Mouse (Mus musculus) c-Kit-positive CD71-positive TER-119-negative erythroid progenitor cells, embryonic 14.5 days (primary cell): ENCODE data around the gene Slirp.
A peak's percentile ranks its signal among the peaks of the same experiment; 100 is the strongest.

Experiments used
- DNase-seq: peaks from one replicate; pipeline ENCODE4 v3.0.0-alpha.2; 2013; ENCODE audit warnings: low read depth

Slirp gene

GRCm38 (mm10) chr12:87443700-87444122 lies at the start of gene Slirp, which contains the start of gene Alkbh1:
Gene Slirp (plus strand): TSS chr12:87443896.
Gene Alkbh1 (minus strand): TSS chr12:87444017.
- peak; percentile 85 for DNase-seq

GRCm38 (mm10) chr12:87394316-87394715 lies 49.4 kb upstream of the Slirp start:
- DNase-seq, result no peak

- DNase-seq, result no peak
Measured at GRCm38 (mm10) chr12:87397126-87397525, 46.6 kb upstream of the Slirp start.

- no peak for DNase-seq
Measured at GRCm38 (mm10) chr12:87397811-87398417, 45.8 kb upstream of the Slirp start.

DNA sequence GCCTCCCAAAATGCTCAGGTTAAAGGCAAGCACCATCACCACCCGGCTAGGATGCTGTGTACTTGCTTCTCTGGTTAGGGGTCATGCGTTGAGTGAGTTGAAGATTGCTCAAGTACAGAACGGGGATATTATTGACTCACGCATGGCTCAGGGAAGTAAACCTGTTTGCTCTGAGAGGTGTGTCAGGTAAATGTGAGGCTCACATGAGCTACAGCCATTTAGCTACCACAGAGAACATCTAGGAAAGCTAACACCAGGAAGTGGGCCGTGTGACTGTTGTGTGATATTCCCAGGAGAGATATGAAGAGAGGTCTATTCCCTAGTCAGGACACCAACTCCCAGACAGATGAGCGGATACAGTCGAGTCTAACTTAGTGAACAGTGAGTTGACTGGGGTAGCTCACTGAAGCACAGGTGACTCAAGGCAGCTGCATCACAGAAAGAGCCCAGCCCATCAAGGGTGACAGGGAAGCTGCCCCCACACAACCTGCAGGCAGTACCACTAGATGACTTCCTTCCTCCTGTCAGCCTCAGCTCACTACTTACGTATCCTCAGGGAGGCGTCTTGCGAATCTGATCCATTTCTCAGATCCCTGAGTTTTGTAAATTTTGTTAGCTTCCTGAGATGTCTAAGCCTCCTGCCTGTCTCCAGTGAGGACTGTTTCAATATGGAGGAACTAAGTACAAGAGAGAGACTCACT lies 44.4 kb upstream of the Slirp start:
- no peak for DNase-seq

DNA sequence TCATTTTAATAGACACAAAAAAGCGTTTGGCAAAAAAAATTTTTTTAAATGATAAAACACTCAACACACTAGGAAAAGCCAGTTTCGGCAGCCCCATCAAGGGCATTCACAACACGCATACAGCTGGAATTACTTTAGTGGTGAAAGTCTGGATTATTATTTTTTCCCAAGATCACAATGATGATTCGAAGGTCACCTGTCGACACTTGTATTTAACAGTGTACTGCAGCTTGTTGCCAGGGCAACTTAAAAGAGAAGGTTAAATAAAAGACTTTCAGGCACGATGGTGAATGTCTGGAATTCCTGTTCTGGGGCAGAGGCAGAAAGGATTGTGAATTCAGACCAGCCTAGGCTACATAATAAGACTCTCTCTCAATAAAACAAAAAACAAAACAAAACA lies 41.8 kb upstream of the Slirp start:
- no peak for DNase-seq

- DNase-seq, result no peak
Measured at GRCm38 (mm10) chr12:87405165-87405564, 38.5 kb upstream of the Slirp start.

DNA sequence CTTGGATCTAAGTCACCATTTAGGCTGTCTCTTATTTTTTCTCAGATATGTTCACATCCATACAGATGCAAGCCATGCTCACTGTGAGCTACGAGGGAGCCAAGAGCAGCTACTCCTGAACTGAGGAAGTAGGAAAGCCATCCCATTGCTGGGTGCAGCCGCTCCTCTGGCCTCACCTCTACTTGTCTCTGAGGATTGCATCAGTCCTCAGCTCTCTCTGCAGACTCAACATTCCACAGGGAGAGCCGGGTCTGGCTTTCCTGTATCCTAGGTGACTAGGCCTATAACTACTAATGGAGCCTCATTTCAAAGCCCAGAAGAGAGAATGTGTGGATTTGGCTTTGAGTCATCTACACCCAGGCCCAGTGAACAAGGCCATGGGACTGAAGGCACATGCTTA lies 38.0 kb upstream of the Slirp start:
- no peak for DNase-seq

- DNase-seq, result no peak
Measured at GRCm38 (mm10) chr12:87407869-87408605, 35.7 kb upstream of the Slirp start.

DNA sequence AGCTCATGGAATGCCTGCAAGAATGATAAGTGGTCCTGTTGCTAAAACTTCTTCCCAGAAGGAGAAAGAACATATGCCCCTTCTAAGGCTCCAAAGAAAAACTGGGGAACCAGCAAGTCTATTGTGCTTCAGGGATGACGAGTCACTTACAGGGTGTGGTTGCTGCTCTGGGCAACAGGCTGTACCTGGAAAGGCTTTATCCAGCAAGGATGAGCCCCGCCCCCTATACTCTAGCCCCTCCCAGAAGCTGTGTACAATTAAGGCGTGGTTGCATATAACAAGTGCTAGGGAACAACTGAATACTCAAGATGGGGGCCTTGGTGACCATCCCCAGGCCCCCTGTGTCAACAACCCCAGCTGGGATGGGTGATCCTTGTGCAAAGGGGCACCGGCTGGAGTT lies 34.6 kb upstream of the Slirp start:
- no peak for DNase-seq

- no peak for DNase-seq
Measured at GRCm38 (mm10) chr12:87410999-87411398, 32.7 kb upstream of the Slirp start.

DNA sequence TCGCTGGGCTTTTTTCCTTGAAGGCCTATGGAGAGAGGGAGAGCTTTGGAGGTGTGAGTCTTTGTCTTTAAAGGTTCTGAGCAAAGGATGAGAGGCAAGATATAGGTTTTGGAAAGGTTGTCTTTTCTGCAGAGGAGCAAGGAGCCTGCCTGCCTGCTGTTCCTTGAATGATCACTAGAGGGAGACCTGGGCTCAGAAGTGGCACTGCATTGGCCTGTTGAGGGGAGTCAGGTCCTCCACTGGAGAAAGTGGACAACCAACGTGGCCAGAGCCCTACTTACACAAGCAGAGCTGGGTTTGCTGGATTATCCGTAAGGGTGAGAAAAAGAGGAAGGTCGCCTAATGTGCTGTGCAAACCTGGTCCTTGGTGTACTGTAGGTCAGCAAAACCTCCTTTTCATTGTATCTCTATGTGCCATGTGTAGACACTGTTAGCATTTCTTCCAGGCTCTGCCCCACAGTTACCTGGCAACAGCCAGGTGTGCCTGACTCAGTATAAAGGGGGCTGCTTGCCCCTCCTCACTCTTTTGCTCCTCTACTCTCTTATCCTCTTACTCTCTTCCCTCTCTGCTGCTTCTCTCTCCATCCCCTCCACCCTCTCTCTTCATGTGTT lies 30.4 kb upstream of the Slirp start:
- DNase-seq, result peak; percentile 46

DNA sequence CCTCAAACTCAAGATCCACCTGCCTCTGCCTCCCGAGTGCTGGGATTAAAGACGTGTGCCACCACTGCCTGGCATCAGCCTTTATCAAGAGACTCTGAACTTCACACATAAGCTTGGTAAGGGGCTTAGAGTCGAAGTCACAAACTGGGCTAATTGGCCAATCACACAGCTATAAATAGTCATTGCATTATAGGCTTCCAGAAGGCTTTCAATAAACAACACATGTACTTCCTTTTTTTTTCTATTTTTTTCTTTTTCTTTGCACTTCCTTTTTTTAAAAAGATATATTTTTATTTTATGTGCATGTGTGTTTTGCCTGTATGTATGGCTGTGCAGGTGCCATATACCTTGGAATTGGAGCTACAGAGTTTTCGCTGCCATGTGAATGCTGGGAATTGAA lies 28.3 kb upstream of the Slirp start:
- DNase-seq, result no peak

DNA sequence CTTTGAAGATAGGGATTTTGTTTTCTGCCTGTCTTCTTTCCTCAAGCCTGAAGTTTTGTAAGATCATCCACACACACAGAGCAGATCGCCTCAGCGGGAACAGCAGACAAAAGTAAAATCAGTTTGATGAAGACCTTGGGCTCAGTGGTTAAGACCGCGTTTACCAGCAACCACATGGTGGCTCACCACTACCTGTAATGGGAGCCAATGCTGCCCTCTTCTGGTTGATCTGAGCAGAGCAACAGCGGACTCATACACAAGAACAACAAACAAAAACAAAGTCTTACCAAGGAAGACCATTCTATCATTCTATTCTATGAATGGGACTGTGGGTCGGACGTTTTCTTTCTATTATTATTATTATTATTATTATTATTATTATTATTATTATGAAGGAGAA lies 27.0 kb upstream of the Slirp start:
- peak; percentile 69 for DNase-seq

GRCm38 (mm10) chr12:87418921-87419320 lies 24.8 kb upstream of the Slirp start:
- no peak for DNase-seq

- DNase-seq, result no peak
Measured at GRCm38 (mm10) chr12:87419974-87420485, 23.7 kb upstream of the Slirp start.

- DNase-seq, result no peak
Measured at GRCm38 (mm10) chr12:87421708-87422507, 21.8 kb upstream of the Slirp start.

DNA sequence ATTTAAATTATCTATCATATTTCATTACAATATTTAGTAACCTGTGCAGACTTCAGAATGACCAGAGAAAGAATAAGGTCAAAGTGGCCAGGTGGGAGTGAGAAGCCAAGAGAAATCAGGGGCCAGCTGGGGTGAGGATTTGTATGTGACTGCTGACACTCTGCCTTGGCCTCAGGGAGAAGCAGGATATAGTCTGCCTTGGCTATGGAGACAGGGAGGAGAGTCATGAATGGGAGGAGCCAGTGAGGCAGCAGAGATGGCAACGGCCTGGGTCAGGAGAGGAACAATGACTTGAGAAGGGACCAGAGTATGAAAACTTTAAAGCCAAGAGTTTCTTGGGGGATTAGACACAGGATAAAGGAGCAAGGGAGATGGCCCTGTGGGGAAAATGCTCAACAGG lies 20.0 kb upstream of the Slirp start:
- DNase-seq, result no peak

DNA sequence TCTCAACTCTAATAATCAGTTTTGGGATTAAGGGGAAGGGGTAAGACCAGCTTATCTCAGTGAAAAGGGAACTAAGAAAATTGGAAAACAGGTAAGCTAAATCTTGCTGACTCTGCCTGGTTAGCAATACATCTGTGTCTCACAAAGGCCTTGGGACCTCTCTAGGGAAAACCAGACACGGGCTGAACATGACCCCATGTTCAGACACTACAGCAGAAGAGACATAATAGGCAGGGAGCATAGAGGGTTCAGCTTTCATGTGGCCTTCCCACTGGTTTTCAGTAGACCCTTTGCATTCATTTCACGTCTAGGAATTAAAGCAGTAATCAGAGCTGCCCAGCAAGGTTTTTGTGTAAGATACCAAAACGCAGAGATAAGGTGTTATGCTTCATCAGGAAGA lies 19.2 kb upstream of the Slirp start:
- no peak for DNase-seq

- no peak for DNase-seq
Measured at GRCm38 (mm10) chr12:87426354-87427031, 17.2 kb upstream of the Slirp start.

DNA sequence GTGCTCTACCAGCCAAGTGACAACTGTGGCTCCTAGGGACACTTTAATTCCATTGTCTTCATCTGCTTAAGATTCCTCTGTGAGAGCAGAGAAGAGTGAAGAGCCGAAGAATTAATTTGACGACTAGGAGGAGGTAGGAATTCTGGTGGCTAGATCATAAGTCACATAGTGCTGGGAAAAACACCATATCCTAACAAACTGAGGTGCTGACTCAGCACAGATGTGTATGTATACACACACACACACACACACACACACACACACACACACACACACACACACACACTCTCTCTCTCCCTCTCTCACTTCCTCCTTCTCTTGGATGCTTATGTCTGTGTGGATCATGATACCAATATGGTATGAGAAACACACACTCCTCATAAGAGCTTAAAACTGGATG lies 15.4 kb upstream of the Slirp start:
- DNase-seq, result no peak
